Mouse (Mus musculus) c-Kit-positive CD71-negative TER-119-negative erythroid progenitor cells, embryonic 14.5 days (primary cell): ENCODE data around the gene Prkca.
A peak's percentile ranks its signal among the peaks of the same experiment; 100 is the strongest.

Experiments used
- DNase-seq: peaks from one replicate; pipeline ENCODE4 v3.0.0-alpha.2; 2013; ENCODE audit warnings: low read depth

The Prkca gene

GRCm38 (mm10) chr11:108061571-108062479 is 281.9 kb downstream of the Prkca start:
- no peak for DNase-seq

- DNase-seq = no peak
Measured at GRCm38 (mm10) chr11:108057138-108057537, 286.6 kb downstream of the Prkca start.

GRCm38 (mm10) chr11:108054647-108055046 is 289.1 kb downstream of the Prkca start:
- DNase-seq = no peak

GRCm38 (mm10) chr11:108053746-108054145 is 290.0 kb downstream of the Prkca start:
- no peak for DNase-seq

- no peak for DNase-seq
Measured at GRCm38 (mm10) chr11:108041669-108042068, 302.1 kb downstream of the Prkca start.

- no peak for DNase-seq
Measured at GRCm38 (mm10) chr11:108040823-108041222, 302.9 kb downstream of the Prkca start.

- DNase-seq = no peak
Measured at GRCm38 (mm10) chr11:108039761-108040160, 304.0 kb downstream of the Prkca start.

- no peak for DNase-seq
Measured at GRCm38 (mm10) chr11:108038989-108039388, 304.7 kb downstream of the Prkca start.

- no peak for DNase-seq
Measured at GRCm38 (mm10) chr11:108036339-108036738, 307.4 kb downstream of the Prkca start.

GRCm38 (mm10) chr11:108035761-108036160 is 308.0 kb downstream of the Prkca start:
- DNase-seq = no peak

GRCm38 (mm10) chr11:108034376-108034775 is 309.4 kb downstream of the Prkca start:
- DNase-seq = no peak

GRCm38 (mm10) chr11:108032568-108032967 is 311.2 kb downstream of the Prkca start:
- no peak for DNase-seq

GRCm38 (mm10) chr11:108030956-108031604 is 312.6 kb downstream of the Prkca start:
- peak; percentile 14 for DNase-seq

- DNase-seq = no peak
Measured at GRCm38 (mm10) chr11:108029321-108029720, 314.4 kb downstream of the Prkca start.

- DNase-seq = no peak
Measured at GRCm38 (mm10) chr11:108028398-108028797, 315.3 kb downstream of the Prkca start.

- DNase-seq = no peak
Measured at GRCm38 (mm10) chr11:108025726-108026425, 317.9 kb downstream of the Prkca start.

- DNase-seq = no peak
Measured at GRCm38 (mm10) chr11:108023188-108023587, 320.5 kb downstream of the Prkca start.

GRCm38 (mm10) chr11:108020889-108021288 is 322.8 kb downstream of the Prkca start:
- no peak for DNase-seq

GRCm38 (mm10) chr11:108015284-108015683 is 328.4 kb downstream of the Prkca start:
- no peak for DNase-seq

GRCm38 (mm10) chr11:108013390-108013789 is 330.3 kb downstream of the Prkca start:
- DNase-seq = no peak

- DNase-seq = no peak
Measured at GRCm38 (mm10) chr11:108010465-108010864, 333.3 kb downstream of the Prkca start.

- DNase-seq = no peak
Measured at GRCm38 (mm10) chr11:107998891-107999290, 344.8 kb downstream of the Prkca start.
